Mouse (Mus musculus) olfactory bulb, adult 2 months (tissue): ENCODE data around the gene Coro1a.

ENCODE experiments used
- CTCF ChIP-seq: fragments of 200-500 bp; IDR thresholded peaks from 2 replicates; pipeline ENCODE4 v1.5.1; 2012; ENCODE audit warnings: low read depth, mild to moderate bottlenecking, low read length, moderate library complexity; ENCODE audit not compliant: insufficient read depth
- POLR2A ChIP-seq: fragments of 200-500 bp; IDR thresholded peaks from 2 replicates; pipeline ENCODE4 v1.6.1; 2012; ENCODE audit warnings: mild to moderate bottlenecking, low read depth, low read length, moderate library complexity; ENCODE audit not compliant: insufficient read depth

DNA sequence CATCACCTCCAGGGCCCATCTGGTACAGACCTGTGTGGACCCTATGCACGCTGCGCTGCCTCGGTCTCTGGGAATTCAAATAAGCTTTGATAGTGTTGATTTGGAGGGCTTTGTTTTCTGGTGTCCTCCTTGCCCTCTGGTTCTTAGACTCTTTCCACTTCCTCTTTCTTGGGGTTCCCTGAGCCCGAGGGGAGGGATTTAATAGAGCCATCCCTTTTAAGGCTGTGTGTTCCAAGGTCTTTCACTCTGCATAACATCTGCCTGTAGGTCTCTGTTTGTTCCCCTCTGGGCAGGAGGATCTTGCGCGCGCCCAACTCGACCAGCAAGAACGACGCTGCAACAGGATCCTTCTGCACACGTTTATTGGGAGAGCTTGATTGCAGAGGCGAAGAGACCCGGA lies 14.0 kb upstream of the Coro1a start:
- no peak for TF ChIP-seq POLR2A
- TF ChIP-seq CTCF = no peak
